Mouse (Mus musculus): ENCODE results near the gene Prr13. TPM values are rescaled to one million over a fixed set of nuclear protein-coding genes. Genes with fewer than 3 reads are reported as not detected.
A peak's percentile ranks its signal among the peaks of the same experiment; 100 is the strongest.

Prr13 gene
- total RNA-seq, 2 experiments from 2014 or later = 20.3 to 24.4 TPM

DNA sequence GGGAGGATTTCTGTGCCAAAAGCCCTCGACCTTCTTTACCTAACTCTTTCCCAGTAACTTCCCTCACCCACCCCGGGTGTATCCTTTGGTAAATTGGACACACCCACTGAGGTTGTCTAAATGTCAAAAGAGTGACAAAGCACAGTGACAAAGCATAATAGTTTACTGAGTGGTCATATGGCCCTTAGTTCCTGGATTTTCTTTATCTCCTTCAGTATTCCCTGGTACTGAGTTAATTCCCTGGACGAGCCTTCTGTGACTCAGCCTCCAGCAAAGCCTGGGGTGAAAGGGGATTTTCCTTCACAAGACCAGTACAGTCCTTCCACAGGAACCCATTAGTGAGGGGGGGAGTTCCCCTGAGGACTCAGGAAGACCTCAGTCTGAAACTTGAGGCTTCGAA, 2.1 kb downstream of the Prr13 start:
- peak in 1 of 2 experiments; percentile 27 for DNase-seq

DNA sequence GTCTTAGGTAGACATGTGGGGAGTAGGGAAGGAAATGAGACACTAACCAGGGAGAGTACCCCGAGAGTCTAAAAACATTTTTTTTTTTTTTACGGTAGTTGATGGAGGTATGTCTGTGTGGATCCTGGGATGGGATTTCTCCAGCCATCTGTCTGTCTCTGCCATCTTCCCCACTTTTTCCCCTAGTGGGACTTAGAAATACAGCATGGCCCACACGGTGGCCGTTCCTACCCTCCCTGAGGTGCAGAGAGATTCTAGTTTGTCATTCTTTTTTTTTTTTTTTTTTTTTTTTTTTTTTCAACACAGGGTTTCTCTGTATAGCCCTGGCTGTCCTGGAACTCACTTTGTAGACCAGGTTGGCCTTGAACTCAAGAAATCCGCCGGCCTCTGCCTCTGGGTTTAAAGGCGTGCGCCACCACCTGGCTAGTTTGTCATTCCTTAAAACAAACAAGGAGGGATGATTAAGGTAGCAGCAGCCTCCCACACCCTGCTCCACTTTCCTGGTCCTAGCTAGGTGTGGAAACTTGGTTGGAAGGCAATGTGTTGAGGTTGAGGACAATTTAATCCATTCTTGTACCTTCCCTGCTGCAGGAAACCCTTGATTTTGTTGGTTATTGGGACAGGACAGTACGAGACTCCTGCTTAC, 2.7 kb downstream of the Prr13 start:
- DNase-seq = no peak

DNA sequence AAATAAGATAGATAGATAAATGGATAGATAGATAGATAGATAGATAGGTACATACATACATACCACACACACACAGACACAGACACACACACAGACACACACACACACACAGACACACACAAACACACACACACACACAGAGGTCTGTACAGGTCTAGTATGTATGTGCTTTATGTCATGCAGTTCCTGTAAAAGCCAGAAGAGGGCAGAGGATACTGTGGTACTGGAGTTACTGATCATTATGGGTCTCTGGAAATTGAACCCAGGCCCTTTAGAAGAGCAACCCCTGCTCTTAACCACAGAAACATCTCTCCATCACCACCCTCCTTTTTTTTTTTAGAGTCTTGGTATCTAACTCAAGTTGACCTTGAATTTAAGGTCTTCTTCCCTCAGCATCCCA, 4.8 kb downstream of the Prr13 start:
- no peak for DNase-seq

DNA sequence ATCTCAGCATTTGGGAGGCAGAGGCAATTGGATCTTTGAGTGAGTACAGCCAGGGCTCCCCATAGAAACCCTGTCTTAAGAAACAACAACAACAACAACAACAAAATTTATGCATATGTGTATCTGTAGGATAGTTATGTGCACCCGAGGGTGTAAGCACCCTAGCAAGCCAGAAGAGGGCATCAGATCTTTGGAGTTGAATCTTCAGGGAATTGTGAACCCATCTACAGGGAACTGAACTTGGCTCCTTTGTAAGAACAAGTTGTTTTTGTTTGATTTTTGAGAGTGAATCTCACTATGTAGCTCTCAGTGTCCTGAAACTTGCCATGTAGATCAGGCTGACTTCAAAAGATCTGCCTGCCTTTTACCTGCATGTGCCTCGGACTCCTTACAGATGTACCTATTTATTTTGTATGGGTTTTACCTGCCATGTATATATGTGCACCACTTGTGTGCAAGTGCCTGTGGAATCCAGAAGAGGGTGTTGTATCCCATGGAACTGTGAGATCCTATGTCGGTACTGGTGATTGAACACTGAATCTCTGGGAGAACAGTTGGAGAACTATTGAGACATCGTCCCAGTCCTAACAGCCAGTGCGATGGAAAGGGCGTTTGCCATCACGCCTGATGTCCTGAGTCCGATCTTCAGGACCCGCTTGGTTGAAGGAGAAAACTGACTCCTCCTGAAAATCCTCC, 10.0 kb downstream of the Prr13 start:
- no peak for DNase-seq

DNA sequence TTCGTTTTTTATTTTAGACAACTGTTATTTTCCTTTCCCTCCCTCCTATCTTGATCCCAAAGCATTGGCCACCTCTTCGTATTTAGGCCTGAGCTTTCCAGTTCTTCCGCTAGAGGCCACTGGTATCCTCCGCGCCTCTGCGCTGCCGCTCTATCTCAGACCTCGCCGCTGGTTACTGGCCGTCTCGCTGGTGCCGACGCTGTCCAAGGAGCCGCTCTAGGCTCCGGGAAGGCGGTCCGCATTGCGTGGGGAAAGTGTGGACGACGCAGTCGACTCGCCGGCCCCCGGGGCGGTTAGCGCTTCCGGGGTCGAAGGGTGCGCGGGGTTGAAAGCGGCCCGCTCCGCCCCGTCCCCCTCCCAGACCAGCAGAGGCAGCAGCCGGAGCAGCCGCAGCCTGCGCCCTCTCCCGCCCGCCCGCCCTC, 11.4 kb downstream of the Prr13 start, which contains the start of gene Pcbp2:
Gene Pcbp2, plus strand, starts transcription at position 357 of the 422 bp plus-strand sequence.
- DNase-seq = peak; percentile 94 to 98

DNA sequence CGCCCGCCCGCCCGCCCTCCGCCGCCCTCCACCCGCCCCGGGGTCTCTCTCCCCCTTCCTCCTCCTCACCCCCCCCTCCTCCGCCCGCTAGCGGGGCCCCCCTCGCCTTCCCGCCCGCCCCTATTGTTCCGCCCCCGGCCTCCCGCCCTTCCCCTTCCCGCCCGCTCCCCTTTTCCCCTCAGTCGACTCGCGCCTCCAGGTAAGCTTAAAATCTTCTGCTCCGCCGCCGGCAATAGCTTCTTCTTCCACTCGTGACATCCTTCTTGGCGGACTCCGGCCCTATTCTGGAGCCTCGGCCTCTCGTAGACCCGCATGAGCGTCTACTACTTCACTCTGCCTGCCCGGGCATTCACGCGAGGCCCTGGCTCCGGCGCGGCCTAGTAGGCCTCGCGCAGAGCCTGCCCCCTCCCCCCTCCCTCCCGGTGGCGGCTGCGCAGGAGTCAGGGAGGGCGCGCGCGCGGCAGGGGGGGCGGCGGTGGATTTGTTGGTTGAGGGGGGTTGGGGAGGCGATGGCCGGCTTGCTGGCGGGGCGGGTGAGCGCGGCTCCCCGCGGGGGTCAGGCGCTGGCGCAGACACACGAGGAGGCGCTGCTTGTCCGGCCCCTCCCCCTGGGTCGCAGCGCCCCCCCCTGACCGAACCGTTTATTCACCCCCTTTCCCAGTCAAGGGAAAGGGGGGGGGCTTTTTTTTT, 11.9 kb downstream of the Prr13 start:
- peak; percentile 79 to 90 for DNase-seq

DNA sequence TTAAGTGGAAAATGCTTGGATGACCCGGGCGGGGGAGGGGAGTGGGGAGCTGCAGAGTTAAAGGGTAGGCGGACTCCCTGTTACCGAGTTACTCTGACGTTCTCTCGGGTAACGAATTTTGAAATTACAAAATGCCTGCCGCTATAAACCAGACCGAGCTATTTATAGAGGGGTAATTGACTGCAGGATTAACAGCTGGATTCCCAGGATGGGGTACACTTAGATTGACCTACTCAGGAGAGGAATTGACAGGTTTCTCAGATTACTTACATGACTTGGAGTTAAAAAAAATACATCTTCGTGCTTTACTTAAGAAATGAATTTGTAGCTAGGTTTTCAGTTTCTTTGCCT, 12.4 kb downstream of the Prr13 start:
- DNase-seq = no peak

DNA sequence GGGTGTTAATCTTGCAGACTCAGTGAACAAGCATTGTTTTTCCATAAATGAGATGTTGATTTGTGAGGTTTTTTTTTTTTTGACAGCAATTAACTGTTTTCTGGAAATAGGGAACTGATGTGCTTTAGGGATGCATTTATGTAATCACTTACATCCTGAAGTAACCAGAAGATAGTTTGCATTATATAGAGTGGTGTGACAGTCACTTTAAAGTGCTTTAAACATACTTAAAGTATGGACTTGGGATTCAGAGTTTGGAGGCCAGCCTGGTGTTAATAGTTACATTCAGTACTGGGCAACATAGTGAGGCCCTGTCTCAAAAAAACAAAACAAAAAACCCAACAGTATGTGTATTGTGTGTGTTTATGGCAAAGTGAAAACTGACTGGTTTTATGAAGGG, 12.9 kb downstream of the Prr13 start:
- DNase-seq = no peak

DNA sequence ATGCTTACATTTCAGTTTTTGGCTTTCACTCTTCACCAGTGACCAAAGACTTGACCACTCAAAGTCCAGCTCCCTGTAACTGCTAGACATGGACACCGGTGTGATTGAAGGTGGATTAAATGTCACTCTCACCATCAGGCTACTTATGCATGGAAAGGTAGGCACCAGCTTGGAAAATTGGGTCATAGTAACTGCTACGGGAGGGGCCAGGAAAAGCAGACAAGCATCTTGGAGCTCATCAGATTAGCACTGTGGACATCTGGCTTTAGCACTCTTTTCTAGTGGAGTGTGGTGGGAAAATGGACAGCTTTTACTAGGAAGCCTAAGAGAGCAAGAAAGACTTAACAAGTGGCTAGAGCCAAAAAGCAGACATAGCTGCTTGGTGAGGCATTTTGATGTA, 14.4 kb downstream of the Prr13 start:
- no peak for DNase-seq

DNA sequence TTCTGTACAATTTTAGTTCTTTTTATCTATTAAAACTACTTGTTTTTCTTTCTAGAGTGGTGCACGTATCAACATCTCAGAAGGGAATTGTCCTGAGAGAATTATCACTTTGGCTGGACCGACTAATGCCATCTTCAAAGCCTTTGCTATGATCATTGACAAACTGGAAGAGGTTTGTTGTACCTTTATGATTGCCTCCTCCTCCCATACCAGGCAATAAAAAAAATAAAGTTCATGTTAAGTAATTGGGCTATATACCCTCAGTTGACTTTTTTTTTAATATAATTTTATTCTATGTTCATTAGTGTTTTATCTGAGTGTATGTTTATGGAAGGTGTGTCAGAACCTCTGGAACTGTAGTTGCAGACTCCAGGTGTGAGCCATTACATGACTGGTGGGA, 15.7 kb downstream of the Prr13 start:
- no peak for DNase-seq

DNA sequence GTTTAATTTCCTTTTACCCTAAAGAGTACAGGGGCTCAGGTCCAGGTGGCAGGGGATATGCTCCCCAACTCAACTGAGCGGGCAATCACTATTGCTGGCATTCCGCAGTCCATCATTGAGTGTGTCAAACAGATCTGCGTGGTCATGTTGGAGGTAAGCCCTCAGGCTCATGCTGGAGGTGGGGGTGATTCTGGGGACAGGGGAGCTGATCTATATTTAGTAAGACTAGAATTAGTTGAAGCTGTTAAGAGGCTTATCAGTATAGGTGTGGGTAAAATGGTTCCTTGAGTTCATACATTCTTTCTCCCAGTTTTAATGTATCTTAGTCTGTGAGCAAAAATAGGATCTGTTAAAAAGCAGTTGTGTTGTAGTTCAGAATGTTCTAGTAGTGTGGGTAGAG, 24.3 kb downstream of the Prr13 start:
- DNase-seq = peak in 1 of 2 experiments; percentile 41

DNA sequence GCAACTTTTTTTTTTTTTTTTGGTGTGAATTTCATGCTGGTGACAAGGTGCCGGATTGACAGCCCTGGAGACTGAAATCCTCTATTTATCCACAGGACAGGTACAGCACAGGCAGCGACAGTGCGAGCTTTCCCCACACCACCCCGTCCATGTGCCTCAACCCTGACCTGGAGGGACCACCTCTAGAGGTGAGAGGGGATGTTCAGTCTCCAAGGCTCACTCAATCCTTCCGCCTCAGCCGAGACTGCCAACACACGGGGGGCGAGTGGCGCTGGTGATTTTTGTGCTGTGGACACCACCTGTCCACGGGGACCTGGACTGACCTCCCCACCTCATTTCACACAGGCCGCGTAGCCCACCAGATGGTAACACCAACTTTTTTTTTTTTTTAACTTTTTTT, 27.0 kb downstream of the Prr13 start:
- DNase-seq = no peak

DNA sequence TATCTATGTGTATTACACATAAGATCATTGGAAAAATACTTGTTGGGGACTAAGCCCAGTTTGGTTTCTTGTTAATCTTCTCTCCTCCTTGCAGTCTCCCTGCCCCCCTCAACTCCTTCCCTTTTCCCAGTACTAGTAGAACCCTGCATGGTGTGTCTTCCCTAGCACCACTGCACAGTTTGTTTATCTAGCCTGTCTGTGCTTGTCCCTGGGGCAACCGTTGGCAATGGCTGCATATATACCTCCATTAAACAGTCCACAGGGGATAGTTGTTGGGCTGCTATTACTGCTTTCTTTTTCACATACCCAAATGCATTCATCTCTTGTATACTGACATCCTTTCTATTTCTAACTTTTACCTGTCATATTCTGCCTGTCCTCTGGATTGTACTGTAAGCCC, 28.8 kb downstream of the Prr13 start:
- DNase-seq = no peak

DNA sequence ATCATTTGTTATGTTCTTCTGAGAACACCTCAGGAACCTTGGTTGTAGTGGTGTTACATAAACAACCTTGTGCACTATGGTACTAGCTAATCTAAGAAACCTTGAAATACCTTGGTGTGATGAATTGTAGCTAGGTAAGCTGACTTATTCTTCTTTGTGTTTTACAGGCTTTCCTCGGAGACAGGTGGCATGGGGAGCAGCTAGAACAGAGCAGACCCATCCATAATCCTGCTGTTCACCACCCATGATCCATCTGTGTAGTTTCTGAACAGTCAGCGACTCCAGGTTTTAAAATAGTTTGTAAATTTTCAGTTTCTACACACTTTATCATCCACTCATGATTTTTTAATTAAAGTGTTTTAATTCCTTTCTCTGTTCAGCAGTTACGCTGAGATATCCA, 39.5 kb downstream of the Prr13 start:
- no peak for DNase-seq

DNA sequence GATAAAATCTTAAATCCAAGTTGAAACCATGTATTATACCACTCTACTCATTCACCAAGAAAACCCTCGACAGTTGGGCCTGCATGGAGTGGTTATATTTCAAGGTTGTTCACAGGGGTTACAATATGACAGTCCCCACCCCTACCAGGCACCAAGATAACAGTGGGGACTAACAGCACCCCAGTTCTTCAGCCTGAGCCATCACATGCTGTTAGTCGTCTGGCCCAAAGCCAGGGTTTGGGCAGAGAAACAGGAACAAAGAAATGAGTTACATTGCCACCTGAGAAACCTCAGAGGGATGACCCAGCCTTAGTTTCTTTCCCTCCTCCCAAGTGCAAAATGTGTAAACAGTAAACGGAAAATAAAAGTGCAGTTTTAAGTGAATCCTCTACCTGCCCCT, 40.5 kb downstream of the Prr13 start:
- no peak for DNase-seq

DNA sequence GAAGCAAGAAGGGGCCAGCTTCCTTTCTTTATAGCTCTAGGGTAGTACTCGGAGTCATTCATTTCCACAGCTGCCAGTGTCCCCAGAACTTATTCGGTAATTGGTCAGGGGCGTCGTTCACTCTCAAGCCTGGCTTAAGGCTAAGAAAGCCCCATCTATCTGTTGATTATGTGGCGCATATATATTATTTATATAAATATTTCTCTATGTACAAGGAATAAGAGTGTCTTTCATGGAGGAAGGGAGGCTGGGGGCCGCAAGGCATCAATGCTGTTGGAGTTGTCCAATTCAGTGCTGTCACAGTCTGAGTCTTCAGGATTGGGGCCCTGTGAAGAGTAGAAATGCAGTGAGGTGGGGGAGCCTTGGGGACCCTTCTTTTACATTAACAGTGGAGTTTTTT, 41.0 kb downstream of the Prr13 start:
- no peak for DNase-seq

DNA sequence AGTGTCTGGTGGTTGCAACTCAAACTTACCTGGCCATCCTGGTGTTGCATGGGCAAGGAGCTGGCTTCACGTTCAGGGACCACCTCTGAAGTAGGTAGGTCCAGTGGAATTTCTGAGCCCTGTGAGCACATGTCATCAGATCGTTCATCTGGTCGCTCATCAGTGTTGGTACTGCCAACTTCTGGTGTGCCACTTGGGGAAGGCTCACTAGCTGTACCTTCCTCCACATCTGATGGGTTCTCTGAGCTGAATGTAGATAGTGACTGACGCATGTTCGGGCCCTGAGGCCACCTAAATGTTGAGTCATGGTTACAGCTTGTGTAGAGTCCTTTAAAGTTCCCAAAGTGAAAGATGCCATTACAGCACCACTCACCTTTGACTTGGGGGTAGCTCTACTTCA, 41.7 kb downstream of the Prr13 start:
- no peak for DNase-seq

DNA sequence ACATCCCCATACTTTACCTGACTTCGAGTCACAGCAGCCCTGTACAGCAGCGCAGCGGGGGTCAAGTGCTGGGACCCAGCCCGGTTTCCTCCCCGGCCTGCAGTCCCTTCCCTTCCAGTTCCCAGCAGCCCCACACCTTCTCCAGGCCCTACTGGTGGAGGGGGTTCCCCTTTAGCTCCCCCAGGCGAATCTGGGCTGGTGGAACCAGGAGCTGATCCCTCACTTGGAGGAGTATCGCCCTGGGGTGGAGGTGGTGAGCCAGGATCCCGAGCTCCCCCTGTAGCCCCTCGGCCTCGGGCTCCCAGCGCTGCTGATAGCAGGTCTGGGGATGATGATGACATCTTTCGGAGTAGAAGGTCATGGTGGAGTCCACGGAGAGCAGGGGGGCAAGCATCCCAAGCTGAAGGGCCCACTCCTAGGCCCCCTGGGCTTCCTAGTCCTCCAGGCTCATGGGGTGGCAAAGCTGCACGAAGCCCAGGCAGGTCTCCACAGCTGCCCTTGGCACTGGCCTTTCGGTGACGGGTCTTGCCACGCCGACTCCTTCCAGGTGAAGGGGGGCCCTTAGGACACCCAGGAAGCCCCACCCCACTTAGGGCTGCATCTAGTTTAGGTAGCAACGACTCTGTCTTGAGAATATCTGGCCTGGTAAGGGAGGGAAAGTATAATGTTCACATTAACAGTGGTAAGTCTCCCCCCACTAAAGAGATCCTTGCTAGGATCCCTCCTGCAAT, 42.4 kb downstream of the Prr13 start:
- no peak for DNase-seq

DNA sequence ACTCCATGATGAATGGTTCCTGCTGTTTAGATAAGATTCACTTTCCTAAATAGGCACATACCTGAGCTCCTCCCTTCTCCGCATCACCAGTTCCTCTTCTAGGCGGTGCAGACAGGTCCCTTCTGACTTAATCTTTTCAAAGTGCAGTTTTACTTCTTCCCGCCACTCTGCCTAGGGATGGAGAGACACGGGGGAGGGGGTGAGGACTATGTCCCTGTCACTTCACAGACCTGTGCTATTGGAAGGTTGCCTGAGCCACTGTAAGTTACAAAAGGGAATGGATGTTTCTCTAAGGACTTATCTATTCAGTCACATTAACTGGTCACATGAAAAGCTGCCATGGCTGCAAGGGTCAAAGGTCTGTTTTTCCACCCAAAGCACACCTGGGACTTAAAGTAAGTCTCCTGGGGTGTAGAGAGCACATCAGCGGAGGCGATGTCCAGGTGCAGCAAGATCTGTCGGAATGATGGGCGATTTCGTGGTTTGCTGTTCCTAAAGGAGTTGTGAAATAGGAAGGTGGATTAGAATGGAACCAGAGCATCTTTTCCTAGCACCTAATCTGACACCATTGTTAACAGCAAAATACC, 43.5 kb downstream of the Prr13 start:
- no peak for DNase-seq

DNA sequence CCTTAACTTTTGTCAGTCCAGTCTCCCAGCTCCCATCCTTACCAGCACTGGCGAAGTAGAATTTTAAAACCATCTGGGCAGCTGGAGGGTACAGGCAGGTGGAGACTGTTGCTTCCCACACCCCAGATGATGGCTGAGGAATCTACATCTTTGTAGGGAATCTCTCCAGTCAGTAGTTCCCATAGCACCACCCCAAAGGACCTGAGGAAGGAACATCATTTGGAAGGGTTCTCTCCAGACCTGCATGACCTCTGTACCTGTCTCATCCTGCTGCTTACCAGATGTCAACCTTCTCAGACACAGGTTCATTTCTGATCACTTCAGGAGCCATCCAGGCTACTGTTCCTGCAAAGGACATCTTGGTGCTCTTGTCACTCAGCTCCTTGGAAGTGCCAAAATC, 44.6 kb downstream of the Prr13 start, which contains the start of gene Gm10337:
Gene Gm10337, plus strand, starts transcription at position 276 of the 400 bp plus-strand sequence.
- no peak for DNase-seq

DNA sequence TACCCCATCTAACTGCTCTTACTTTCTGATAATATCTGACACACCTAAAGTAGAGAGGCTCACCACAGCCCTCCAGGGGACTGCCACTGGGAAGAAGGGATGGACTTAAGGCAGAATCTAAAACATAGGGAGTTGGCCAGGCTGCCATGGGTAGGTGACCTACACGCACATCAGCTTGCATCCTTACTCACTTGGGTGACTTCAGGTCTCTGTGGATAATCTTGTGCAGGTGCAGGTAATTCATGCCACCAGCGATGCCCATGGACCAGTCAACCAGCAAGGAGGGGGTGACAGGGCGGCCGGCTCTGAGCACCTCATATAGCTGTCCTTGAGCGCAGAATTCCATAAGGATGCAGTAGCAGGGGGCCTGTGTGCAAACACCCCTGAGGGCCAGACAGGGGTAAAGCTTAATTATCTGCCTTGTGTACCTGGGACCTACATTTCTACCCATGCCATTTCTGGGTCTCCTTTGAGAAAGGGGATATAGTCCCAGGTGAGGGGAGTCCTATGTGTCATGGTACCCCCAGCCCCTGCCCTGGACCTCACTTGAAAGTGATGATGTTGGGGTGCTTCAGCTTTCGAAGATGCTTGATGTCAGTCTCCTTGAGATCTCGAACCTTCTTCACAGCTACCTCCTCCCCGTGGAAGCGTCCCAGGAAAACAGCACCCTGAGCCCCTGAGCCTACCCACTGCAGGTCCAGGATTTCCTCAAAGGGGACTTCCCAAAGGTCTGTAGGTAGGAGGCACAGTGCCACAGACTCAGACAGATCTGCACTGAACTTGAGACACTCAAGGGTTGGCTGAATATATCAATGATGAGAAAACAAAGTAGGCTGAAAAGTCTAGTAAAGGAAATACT, 45.3 kb downstream of the Prr13 start:
- no peak for DNase-seq

Measured in heart, adult 18-20 months (tissue).